Mouse (Mus musculus): Measurements from ENCODE around the gene Igflr1.

- TF ChIP-seq GATA1 (IDR thresholded peaks at IDR 0.05; ENCODE audit: borderline replicate concordance, low read length) (no peak), FLI1 (IDR thresholded peaks at IDR 0.05; ENCODE audit: low read length) (no peak)
Measured at GRCm38 (mm10) chr7:30563906-30564280, 1.3 kb upstream of the Igflr1 start.

Measured in megakaryocyte, embryonic 14.5 days (primary cell).